Mouse (Mus musculus): Measurements from ENCODE around the gene Tmem43. TPM values are rescaled to one million over a fixed set of nuclear protein-coding genes. Genes with fewer than 3 reads are reported as not detected.

The Tmem43 gene
- 13.2 TPM for polyA plus RNA-seq (2015; fragmentation: Illumina TruSeq; extraction: RNeasy Lipid Tissue Mini Kit (QIAGEN cat#74804); ENCODE audit: insufficient read depth, low read depth, low replicate concordance)

DNA sequence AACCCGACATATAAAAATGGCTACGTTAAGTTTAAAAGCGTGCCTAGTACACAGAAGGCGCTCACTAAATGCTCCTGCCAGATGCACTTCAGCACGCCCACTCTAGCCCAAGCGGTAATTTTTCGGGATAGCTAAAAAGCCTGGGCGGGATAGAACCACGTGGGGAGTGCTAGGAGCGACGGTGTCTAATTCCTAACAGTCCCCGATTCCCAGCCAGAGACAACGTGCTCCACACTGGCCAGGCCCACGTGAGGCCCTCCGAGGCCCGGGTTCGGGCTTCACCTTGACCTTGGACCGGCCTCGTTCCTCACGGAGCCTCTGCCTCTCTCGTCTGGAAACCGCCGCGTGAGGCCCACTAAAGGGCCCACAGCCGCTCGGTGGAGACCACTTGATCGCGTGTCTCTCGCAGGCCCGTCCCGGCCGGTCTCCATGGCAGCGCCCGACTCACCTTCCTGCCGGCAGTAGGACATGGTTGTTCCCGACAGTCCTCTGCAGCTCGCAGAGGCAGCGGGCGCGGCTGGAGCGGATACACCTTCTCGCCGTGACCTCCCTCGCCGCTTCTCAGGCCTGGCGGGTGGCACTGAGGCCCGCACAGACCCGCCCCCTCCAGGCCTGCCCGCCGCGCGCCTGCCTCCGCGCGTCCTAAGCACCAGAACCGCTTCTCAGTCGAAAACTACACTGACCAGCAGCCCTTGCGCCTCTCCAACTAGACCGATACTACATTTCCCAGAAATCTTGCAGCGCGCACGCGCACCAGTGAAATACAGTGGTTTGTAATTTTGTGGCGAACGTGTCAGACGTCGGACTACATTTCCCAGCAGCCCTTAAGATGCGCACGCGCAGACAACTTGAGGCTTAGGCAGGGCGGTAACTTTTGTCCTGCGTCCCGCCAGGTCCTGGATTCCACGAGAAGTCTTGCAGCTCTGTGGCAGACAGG is at the start of gene Tmem43, which contains the start of gene Chchd4:
Gene Tmem43 (plus strand): TSS at position 836 of the 937 bp plus-strand sequence.
Gene Chchd4 (minus strand): TSS at position 679 of the 937 bp plus-strand sequence.

DNA sequence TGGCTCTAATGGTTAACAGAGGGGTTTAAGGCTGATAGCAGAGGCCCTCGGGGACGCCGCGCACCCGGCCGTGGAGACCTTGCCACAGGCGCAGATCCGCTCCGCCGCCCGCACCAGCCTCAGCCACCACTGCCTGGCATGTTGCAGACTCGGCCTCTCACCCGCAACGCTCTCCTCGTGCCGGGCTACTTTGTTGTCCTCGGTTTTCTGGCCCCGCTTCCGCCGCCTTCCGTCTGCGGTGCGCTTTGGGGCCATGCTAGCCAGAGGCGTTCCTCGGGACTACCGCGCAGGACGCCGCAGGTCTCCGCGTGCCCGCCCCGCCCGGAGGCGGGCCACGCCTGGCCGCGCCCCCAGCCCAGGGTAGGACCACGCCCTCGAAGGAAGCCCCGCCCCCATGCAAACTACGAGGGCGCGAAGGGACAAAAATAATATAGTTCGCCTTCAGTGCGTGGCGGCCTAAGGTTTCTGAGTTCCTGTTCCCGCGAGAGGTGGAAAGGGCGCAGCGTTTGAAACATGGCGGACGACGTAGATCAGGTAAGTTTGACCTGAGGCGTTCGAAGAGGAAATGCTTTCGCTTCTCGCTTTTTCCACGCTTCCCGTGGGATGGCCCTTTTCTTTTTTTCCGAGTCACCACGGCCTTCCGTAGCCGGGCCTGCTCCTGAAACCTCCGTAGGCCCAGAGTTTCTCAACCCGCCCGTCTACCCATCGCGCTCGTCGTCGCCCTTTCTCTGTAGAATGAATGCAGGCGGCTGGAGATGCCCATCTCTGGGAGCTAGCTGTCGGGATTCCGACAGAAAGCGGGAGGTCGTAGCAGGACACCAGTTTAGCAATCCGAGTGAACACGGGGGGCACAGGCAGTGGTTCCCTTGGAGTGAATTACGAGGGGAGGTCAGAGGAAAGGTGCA is 42.3 kb downstream of the Tmem43 start, which contains the start of the genes Xpc and Lsm3:
Gene Xpc (minus strand): TSS at position 344 of the 905 bp plus-strand sequence.
Gene Lsm3 (plus strand): TSS at position 384 of the 905 bp plus-strand sequence.

Other genes with a start within 250 kb of the Tmem43 start
- not detected for gene Wnt7a, start 62.3 kb upstream of the Tmem43 start, polyA plus RNA-seq (2015; fragmentation: Illumina TruSeq; extraction: RNeasy Lipid Tissue Mini Kit (QIAGEN cat#74804); ENCODE audit: insufficient read depth, low read depth, low replicate concordance)
- 2.2 TPM for gene Chchd4, start 157 bp upstream of the Tmem43 start, polyA plus RNA-seq (2015; fragmentation: Illumina TruSeq; extraction: RNeasy Lipid Tissue Mini Kit (QIAGEN cat#74804); ENCODE audit: insufficient read depth, low read depth, low replicate concordance)
- 3.8 TPM for gene Xpc, start 42.2 kb downstream of the Tmem43 start, polyA plus RNA-seq (2015; fragmentation: Illumina TruSeq; extraction: RNeasy Lipid Tissue Mini Kit (QIAGEN cat#74804); ENCODE audit: insufficient read depth, low read depth, low replicate concordance)
- gene Lsm3, start 42.2 kb downstream of the Tmem43 start, polyA plus RNA-seq (2015; fragmentation: Illumina TruSeq; extraction: RNeasy Lipid Tissue Mini Kit (QIAGEN cat#74804); ENCODE audit: insufficient read depth, low read depth, low replicate concordance), result 8.8 TPM
- 20.3 TPM for gene Slc6a6, start 210.3 kb downstream of the Tmem43 start, polyA plus RNA-seq (2015; fragmentation: Illumina TruSeq; extraction: RNeasy Lipid Tissue Mini Kit (QIAGEN cat#74804); ENCODE audit: insufficient read depth, low read depth, low replicate concordance)

Data from pancreas, adult 10 weeks (tissue).